Mouse (Mus musculus) forebrain, embryonic 14.5 days (tissue): ENCODE data around the gene Klk1b9. TPM values are rescaled to one million over a fixed set of nuclear protein-coding genes. Genes with fewer than 3 reads are reported as not detected.
"Not testable (repeated sequence)": the region's sequence is repeated elsewhere in the genome, so short reads cannot be mapped to it uniquely, and the experiment has no call there.

ENCODE experiments used
- ATAC-seq: fragments of 200-750 bp; cut with Nextera tagmentation; 2 replicates; pipeline ENCODE4 v1.8.0; 2017; ENCODE audit warnings: mild to moderate bottlenecking, moderate library complexity
- DNase-seq: peaks from one replicate; pipeline ENCODE4 v3.0.0-alpha.2; 2015; ENCODE audit warnings: low spot score
- H3K27ac ChIP-seq: fragments of 300-500 bp; sonication (generic); 2 replicates; pipeline ENCODE4 v1.5.1; 2014; ENCODE audit warnings: low read depth, mild to moderate bottlenecking, control low read depth, low read length, moderate library complexity
- H3K27me3 ChIP-seq: fragments of 300-500 bp; sonication (generic); replicated peaks from 2 replicates; pipeline ENCODE4 v1.6.1; 2014; ENCODE audit warnings: low read length, control low read depth, mixed read lengths; ENCODE audit not compliant: control insufficient read depth, insufficient read depth
- H3K36me3 ChIP-seq: fragments of 300-500 bp; sonication (generic); 2 replicates; pipeline ENCODE4 v1.6.1; 2014; ENCODE audit warnings: low read length, control low read depth; ENCODE audit not compliant: control insufficient read depth, insufficient read depth
- H3K4me1 ChIP-seq: fragments of 300-500 bp; sonication (generic); 2 replicates; pipeline ENCODE4 v1.6.1; 2014; ENCODE audit warnings: antibody characterized with exemption, low read length, control low read depth; ENCODE audit not compliant: control insufficient read depth, insufficient read depth
- H3K4me2 ChIP-seq: fragments of 300-500 bp; sonication (generic); 2 replicates; pipeline ENCODE4 v1.6.1; 2014; ENCODE audit warnings: mild to moderate bottlenecking, control low read depth, low read length
- H3K4me3 ChIP-seq: fragments of 300-500 bp; sonication (generic); 2 replicates; pipeline ENCODE4 v1.5.1; 2014; ENCODE audit warnings: low read depth, low read length, control low read depth
- H3K9ac ChIP-seq: fragments of 300-500 bp; sonication (generic); 2 replicates; pipeline ENCODE4 v1.6.1; 2014; ENCODE audit warnings: mild to moderate bottlenecking, low read length, control low read depth, moderate library complexity
- H3K9me3 ChIP-seq: fragments of 300-500 bp; sonication (generic); replicated peaks from 2 replicates; pipeline ENCODE4 v1.6.1; 2016; ENCODE audit warnings: low read length, control low read depth, mixed read lengths; ENCODE audit not compliant: control insufficient read depth
- WGBS: fragments of 180-500 bp; shearing (Covaris S2); extraction: QIAGEN DNeasy Blood & Tissue Kit; methylation state at CpG from one replicate; pipeline ENCODE4 v1.1.7; 2014; 5-methylcytosine and 5-hydroxymethylcytosine counted together
- polyA plus RNA-seq: library from polyadenylated mRNA; unstranded; fragments of >200 nt; fragmentation: Nextera tagmentation; extraction: Ambion mirVana; gene quantifications from 2 replicates; pipeline ENCODE4 v1.2.1, GENCODE M21; 2014

Gene Klk1b9
- polyA plus RNA-seq, 1 experiment from 2014 or later, result not detected

GRCm38 (mm10) chr7:43952703-43953102, 23.2 kb upstream of the Klk1b9 start:
- DNase-seq, result no peak
- 59% methylated on average over 4 of the region's 4 CpGs for WGBS
- no peak overlapping the region for H3K4me3 ChIP-seq
- no peaks in the 10 kb centered on the region for H3K9me3 ChIP-seq
- no peaks in the 10 kb centered on the region for H3K36me3 ChIP-seq
- no peak overlapping the region for H3K9ac ChIP-seq
- no peaks in the 10 kb centered on the region for H3K4me1 ChIP-seq
- ATAC-seq, result no peak
- H3K4me2 ChIP-seq, result no peak overlapping the region
- no peak overlapping the region for H3K27ac ChIP-seq
- H3K27me3 ChIP-seq, result no peaks in the 10 kb centered on the region

- no peaks in the 10 kb centered on the region for H3K27me3 ChIP-seq
- no peak for DNase-seq
- no peak for ATAC-seq
- WGBS, result 63% methylated on average over 3 of the region's 3 CpGs
- H3K9ac ChIP-seq, result no peak within 1 kb of the TSS
- H3K4me3 ChIP-seq, result no peak within 1 kb of the TSS
- H3K27ac ChIP-seq, result no peak within 1 kb of the TSS
- no peaks in the 10 kb centered on the region for H3K9me3 ChIP-seq
- H3K4me1 ChIP-seq, result no peaks in the 10 kb centered on the region
- no peak within 1 kb of the TSS for H3K4me2 ChIP-seq
- H3K36me3 ChIP-seq, result no peaks in the 10 kb centered on the region
Observed at GRCm38 (mm10) chr7:43966451-43966850, 9.4 kb upstream of the Klk1b9 start, which contains the start of gene Klk1b1. TSS of gene Klk1b1 (plus strand) at chr7:43966751.

GRCm38 (mm10) chr7:43967058-43967457, 8.8 kb upstream of the Klk1b9 start:
- H3K4me2 ChIP-seq, result no peak overlapping the region
- H3K9me3 ChIP-seq, result no peaks in the 10 kb centered on the region
- H3K27ac ChIP-seq, result no peak overlapping the region
- no peaks in the 10 kb centered on the region for H3K27me3 ChIP-seq
- no peaks in the 10 kb centered on the region for H3K36me3 ChIP-seq
- H3K9ac ChIP-seq, result no peak overlapping the region
- no peak for ATAC-seq
- no peak for DNase-seq
- WGBS, result 85% methylated on average over 3 of the region's 3 CpGs
- no peaks in the 10 kb centered on the region for H3K4me1 ChIP-seq
- no peak overlapping the region for H3K4me3 ChIP-seq

- Histone ChIP-seq H3K4me1 (no peaks in the 10 kb centered on the region), H3K27ac (no peak overlapping the region), H3K27me3 (no peaks in the 10 kb centered on the region), H3K9me3 (no peaks in the 10 kb centered on the region), H3K36me3 (no peaks in the 10 kb centered on the region), H3K4me2 (no peak overlapping the region), H3K4me3 (no peak overlapping the region), H3K9ac (no peak overlapping the region)
- ATAC-seq, result no peak
- no peak for DNase-seq
- WGBS, result 88% methylated on average over 2 of the region's 2 CpGs
Observed at GRCm38 (mm10) chr7:43967612-43968011, 8.2 kb upstream of the Klk1b9 start.

GRCm38 (mm10) chr7:43985657-43986056, 9.8 kb downstream of the Klk1b9 start:
- ATAC-seq, result no peak
- no peak overlapping the region for H3K4me3 ChIP-seq
- H3K9ac ChIP-seq, result no peak overlapping the region
- no peak overlapping the region for H3K4me2 ChIP-seq
- no peaks in the 10 kb centered on the region for H3K9me3 ChIP-seq
- no peaks in the 10 kb centered on the region for H3K36me3 ChIP-seq
- H3K4me1 ChIP-seq, result no peaks in the 10 kb centered on the region
- DNase-seq, result no peak
- H3K27ac ChIP-seq, result no peak overlapping the region
- H3K27me3 ChIP-seq, result no peaks in the 10 kb centered on the region

GRCm38 (mm10) chr7:43994821-43995220, 19.0 kb downstream of the Klk1b9 start:
- 83% methylated on average over 1 of the region's 1 CpGs for WGBS
- not testable (repeated sequence) for H3K9me3 ChIP-seq, ATAC-seq, DNase-seq, H3K4me1 ChIP-seq, H3K4me2 ChIP-seq, H3K9ac ChIP-seq, H3K27me3 ChIP-seq, H3K27ac ChIP-seq, H3K36me3 ChIP-seq, H3K4me3 ChIP-seq

- DNase-seq, H3K4me3 ChIP-seq, H3K9ac ChIP-seq, H3K4me1 ChIP-seq, H3K36me3 ChIP-seq, H3K27ac ChIP-seq, H3K4me2 ChIP-seq, H3K27me3 ChIP-seq, ATAC-seq, H3K9me3 ChIP-seq: not testable (repeated sequence)
- WGBS, result 89% methylated on average over 4 of the region's 4 CpGs
Observed at GRCm38 (mm10) chr7:43995577-43995976, 19.7 kb downstream of the Klk1b9 start, which contains the start of gene Klk1b11. TSS of gene Klk1b11 (plus strand) at chr7:43995877.

- no peak overlapping the region for H3K4me3 ChIP-seq
- H3K36me3 ChIP-seq, result no peaks in the 10 kb centered on the region
- no peak overlapping the region for H3K4me2 ChIP-seq
- no peaks in the 10 kb centered on the region for H3K27me3 ChIP-seq
- DNase-seq, result no peak
- no peak overlapping the region for H3K9ac ChIP-seq
- H3K27ac ChIP-seq, result no peak overlapping the region
- no peaks in the 10 kb centered on the region for H3K9me3 ChIP-seq
- no peak for ATAC-seq
- no peaks in the 10 kb centered on the region for H3K4me1 ChIP-seq
Observed at GRCm38 (mm10) chr7:44004847-44005246, 29.0 kb downstream of the Klk1b9 start.

- not testable (repeated sequence) for H3K9me3 ChIP-seq, H3K27me3 ChIP-seq, H3K4me1 ChIP-seq, H3K4me2 ChIP-seq, H3K27ac ChIP-seq, H3K9ac ChIP-seq, H3K4me3 ChIP-seq, ATAC-seq, DNase-seq, H3K36me3 ChIP-seq
Observed at GRCm38 (mm10) chr7:44011868-44012267, 36.0 kb downstream of the Klk1b9 start, which contains the start of gene Klk1b26. TSS of gene Klk1b26 (plus strand) at chr7:44012168.
